Mouse (Mus musculus) naive thymus-derived CD4-positive, alpha-beta T cell, adult 2 months (primary cell): ENCODE measurements around the gene Mbnl2.
A peak's percentile ranks its signal among the peaks of the same experiment; 100 is the strongest.

Source experiments
- DNase-seq: peaks from one replicate; pipeline ENCODE4 v3.0.0-alpha.2; 2011; ENCODE audit warnings: low read depth

Gene Mbnl2

DNA sequence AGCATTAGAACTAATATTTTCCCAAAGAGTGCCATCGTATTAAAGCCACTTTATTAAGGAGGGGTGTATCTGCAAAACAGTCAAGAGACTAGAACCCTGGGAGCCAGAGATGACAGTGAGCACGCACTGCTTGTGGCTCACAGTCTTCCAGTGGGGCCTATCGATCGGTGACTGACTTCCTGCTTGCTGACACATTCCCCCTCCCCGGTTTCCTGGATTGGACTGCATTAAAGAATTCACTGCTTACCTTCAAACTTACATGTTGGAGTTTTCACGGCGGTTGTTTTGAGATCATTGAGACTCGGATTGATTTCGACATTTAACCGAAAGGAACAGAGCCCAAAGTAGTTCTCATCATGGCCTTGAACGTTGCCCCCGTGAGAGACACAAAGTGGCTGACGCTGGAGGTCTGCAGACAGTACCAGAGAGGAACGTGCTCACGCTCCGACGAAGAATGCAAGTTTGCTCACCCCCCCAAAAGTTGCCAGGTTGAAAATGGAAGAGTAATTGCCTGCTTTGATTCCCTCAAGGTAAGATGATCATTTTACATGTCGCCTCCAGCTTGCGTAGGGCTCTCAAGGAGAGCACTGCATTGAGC is 49.5 kb downstream of the Mbnl2 start:
- peak; percentile 29 for DNase-seq

DNA sequence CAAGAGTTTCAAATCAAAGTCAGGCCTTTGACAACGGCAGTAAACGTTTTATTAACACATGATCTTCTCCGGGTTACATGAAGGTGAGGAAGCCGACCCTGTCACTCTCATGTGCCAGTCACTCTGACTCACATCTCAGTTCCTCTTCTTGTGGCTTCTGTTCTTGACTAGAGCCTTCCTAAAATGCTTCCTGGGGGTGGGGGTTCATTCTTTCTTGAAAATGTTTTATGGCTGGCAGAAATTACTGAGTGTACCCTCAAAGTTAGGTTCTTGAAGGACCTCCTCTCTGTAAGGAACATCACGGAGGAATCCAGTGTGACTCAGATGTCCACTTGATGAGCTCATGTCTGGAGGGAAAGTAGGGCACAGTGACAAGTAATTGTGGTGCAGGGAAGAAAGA is 50.2 kb downstream of the Mbnl2 start:
- peak; percentile 37 for DNase-seq

DNA sequence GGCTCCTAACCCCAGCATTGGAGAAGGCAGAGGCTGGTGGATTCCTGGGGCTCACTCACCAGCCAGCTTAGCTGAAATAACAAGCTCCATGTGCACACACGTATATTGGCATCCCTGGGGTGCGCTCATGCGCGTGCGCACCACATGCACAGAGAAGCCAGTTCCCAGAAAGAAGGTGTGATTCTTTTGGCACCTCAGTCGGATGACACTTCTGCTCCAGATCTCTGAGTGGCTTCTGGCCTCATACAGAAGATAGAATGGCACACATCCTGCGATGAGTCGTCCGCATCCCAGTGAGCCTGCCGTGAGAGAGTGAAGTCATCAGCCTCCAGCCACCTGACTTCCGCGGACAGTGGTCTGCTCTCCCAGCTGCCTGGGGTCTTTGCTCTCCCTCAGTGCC is 55.0 kb downstream of the Mbnl2 start:
- no peak for DNase-seq

DNA sequence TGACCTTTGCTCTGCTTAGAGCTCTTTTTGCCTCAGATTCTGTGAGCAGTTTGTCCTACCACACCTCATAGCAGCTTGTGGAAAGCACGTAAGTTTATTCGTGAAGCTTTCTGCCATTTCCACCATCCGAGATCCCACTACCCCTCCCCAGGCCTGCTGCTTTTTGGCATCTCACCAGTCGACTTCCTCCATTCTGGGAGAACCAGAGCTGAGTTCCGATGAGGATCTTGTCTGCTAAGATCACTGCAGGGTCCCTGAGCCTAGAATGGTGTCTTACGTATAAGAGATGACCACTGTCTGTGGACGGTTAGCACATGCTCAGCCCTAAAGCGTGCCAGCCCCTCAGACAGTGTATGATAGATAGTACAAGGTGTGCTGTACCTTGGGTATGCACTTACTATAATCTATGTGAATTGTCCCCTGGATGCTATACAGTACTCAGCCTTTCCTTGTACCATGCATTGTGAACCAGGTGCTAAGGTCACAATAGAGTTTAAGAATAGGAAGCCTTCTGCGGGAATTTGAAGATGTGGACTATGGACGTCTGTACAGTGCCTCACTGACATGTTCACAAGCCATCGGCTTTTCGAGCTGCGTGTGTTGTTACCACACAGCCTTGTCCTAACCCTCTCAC is 55.5 kb downstream of the Mbnl2 start:
- no peak for DNase-seq

DNA sequence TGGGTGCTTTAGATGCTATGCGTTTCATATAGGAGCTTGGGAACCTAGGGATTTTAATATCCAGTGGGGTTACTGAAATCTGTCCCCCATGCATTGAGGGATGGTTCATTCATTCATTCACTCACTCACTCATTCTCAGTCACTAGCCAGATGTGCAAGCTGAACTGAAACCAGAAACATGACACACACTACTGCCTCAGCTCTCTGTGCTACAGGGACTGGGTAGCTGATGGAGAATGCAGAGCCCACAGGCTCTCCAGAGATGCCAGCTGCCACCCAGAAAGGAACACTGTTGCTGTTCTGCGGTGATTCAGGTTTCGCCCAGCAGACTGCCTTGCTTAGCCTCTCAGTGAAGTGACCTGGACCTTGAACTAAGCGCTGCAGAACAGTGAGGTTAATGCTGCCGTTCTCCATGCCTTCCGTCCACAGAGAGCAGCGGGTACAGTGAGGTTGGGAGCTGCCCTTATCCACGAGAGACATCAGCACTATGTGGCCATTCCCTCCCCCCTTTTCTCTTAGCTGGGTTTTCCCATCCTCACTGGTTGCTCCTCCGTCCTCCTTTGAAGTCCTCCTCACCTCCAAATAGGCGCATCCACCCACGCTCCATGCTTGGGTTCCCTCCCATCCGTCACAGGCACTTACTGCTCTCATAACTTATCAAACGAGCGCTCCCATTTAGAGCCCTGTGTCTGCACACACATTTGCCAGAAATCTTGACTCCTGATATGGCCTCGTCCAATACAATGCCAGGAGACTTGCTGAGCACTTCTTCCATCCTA is 58.2 kb downstream of the Mbnl2 start:
- DNase-seq: no peak

DNA sequence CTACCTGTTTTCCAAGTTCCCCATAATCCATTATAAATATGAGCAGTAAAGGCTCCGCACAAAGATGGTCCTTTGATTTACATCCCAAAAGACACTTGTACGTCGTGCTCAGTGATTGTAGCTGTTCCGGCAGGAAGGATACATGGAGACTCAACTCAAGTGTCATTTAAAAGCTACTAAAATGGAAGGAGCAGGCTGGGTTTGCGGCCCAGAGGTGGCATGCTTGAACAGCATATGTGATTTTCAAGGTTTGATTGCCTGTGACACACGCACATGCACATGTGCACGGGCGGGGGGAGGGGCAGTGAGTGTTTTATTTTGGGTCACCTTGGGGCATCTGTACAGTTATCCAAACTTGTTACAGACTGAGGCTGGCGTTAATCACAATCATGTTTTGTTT is 59.9 kb downstream of the Mbnl2 start:
- DNase-seq: no peak

DNA sequence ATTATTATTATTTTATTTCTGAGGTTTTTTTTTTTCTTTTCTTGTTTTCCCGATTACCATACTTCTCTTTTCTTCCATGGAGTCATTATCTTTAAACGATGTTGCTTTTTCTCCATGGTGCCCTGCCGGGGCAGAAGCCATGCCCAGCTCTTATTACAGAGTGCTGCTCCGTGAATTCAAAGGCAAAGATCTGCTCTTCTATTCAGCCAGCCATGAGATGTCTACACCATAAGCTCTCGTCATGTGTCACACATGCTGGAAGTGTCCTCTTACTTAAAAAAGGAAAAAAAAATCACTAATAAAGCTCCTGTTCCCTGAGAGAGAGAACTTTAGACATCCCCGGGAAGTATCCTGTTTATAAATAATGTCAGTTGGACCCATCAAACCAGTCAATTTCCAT is 60.4 kb downstream of the Mbnl2 start:
- DNase-seq: no peak

DNA sequence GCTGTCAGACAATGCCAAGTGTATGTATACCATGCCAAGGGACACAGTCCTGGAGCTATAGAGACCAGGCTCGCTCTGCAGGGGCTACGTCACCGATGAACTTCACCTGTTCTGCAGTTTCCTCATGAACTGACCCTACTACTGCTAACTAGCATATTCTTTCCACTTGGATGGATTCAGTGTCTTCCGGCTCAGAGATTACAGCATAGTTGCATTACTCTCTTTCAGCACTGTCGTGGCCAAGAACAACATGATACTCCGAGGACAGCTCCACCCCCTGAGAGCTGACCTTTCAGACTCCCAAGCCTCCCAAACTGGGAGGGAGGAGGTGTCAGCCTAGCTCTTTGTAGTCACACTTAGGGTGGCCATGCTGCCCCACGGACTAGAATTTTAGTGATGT is 60.9 kb downstream of the Mbnl2 start:
- DNase-seq: no peak

DNA sequence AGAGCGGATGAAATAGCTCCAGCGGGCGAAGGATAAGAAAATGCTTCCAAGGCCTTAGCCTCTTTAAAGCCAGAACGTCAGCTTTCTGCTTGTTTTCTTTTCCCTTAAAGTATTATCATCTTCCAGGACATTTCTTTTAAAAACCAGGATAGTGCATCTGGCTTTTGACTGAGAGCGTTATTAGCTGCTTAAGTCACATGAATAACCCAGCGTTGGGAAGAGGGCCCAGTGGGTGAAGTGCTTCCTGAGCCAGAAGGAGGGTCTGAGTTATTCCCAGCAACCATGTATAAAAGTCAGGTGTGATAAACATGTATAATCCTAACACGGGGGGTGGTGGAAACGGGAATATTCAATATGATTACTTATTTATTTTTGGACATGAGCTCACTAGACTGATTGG is 61.4 kb downstream of the Mbnl2 start:
- no peak for DNase-seq

DNA sequence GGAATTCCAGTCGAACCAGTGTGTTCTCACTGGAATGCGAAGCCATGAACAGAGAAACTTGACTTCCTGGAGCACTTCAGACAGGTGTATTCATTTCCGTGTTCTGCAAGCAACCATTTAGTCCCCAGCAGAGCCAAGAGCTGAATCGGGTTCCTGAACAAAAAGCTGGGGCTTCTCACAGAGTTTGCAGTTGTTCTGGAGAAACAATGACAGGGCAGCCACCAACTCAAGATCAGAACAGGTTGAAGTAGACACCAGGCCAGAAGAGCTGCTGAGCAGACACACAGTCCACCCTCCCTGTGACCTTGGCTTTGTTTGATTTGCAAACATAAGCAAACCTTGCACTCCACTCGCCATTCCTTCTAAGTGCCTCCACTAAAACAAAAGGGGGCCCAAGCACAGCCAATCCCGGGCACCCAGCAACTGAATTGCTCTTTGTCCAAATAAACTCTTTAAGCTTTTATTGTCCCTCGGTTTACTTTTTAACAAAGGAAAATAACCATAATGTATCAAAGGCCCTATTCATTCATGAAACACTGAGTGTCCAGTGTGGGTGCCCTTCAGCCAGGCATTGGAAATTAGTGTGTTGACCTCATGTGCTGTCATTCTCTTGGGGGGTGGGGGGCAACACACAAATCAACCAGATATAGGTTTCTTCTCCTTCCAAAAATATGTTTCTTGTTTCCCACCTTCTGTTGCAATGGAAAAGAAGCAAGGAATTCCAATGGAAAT is 62.4 kb downstream of the Mbnl2 start:
- no peak for DNase-seq

DNA sequence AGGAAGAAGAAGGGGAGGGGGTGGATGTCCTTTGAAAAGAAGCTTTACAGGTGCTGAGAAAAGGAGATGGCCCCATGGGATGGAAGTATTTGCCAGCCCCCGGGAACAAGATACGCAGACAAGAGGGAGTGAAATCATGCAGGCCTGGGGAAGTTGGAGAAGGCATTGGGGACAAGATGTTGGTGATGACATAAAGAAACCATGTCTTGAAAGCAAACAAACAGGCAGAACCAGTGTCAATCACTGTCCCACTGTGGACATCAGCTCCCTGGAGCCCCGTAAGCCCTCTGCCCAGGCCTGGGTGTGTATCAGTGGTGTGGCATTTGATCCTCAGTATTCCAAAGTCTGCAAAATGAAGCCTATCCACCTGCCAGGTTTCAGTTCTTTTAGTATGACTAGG is 63.2 kb downstream of the Mbnl2 start:
- DNase-seq: no peak

DNA sequence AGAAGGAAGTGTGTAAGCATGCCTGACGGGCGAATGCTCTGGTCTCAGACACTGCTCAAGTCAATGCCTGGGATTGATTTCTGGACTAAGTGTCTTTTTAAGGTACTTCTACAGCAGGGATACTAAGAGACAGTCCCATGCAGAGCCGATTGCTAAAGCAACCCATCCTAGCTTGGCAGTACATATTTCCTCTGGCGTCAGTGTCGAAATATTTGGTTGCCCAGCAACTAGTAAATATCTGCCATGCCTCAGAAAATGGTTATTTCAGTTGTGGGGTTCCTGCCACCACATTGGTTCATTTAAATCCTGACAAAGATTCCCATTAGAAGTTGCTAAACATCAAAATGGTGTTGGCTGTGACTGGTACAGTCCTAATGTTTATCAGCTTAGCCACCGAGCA is 66.4 kb downstream of the Mbnl2 start:
- no peak for DNase-seq

DNA sequence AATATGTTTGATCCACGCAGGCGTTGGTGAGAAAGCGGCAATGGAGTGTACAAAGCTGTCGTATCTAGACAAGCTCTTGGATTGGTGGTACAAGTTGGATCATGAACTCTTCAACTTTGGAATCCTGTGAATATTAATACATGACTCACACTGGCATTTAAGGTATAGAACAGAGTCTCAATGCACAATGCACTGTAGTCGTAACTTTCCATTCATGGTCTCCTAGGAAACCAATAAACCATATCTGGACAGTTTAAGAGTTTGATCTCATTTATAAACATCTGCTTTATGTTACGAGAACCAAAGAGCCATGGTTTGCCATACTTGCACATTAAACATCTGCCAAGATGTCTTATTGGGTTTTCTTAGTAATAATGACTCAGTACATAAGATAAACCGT is 66.9 kb downstream of the Mbnl2 start:
- no peak for DNase-seq

DNA sequence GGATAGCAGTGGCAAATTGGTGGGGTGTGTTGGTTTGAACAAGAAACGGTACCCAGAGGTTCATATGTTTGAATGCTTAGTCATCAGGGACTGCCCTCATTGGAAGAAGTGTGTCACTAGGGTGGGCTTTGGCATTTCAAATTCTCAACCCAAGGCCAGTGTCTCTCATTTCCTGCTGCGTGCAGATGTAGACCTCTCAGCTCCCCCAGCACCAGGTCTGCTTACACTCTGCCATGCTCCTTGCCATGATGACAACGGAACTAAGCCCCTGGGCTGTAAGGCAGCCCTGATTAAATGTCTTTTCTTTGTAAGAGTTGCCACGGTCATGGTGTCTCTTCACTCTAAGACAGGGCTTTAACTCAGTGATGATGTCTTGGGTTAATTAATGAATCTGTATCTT is 69.2 kb downstream of the Mbnl2 start:
- no peak for DNase-seq

DNA sequence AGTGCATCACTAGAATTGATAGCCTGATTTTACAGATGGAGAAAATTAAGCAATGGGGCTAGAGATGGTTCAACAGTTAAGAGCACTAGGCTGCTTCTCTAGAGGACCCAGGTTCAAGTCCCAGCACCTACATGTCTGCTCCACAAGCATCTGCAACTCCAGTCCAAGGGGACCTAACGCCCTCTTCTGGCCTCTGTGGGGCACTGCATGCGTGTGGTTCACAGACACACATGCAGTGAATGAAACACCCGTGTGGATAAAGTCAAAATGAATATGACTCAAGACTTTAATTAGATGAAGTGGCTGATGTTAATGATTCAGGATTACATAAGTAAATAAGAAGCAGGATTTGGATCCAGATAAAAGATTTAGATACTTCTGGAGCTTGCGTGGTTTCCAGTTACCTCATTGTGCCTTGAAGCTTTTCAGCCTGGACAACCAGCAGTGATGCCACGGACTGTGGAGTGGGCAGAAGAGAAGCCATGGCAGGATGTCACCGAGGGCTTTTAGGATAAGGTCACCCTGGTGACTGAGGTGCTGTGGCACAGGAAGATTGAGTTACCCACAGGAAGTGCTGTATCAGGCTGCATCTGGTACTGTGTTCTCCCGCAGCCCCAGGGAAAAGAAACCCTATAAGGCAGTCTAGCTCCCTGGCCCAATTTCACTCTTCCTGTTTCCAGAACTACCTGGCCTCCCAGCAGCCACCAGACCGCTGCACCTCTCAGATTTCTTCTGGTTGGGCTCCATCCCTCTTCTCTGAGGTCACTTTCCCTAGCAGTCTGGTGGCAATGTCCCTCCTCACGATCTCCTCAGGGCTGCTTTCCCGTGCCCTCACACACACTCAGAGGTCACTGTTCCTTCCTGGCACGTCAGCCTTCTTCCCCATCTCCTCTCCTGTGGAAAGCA is 72.2 kb downstream of the Mbnl2 start:
- peak; percentile 49 for DNase-seq

DNA sequence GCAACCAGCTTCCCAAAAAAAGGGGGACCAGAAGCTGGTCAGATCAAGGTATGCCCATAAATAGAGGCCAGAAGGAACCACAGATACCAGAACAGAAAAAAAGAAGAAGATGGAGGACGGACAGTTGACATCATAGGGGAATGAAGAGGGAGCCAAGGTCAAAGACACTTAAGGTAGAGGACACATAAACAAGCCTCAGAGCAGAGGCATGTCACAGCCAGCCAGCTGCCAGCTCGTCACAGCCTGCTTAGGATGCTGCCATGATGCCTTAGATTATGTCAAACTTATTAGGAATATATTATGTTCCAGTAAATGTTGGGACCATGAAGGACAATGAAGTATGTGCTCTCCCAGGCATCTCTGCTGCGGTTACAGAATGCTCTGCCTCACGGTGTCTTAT is 73.9 kb downstream of the Mbnl2 start:
- no peak for DNase-seq

DNA sequence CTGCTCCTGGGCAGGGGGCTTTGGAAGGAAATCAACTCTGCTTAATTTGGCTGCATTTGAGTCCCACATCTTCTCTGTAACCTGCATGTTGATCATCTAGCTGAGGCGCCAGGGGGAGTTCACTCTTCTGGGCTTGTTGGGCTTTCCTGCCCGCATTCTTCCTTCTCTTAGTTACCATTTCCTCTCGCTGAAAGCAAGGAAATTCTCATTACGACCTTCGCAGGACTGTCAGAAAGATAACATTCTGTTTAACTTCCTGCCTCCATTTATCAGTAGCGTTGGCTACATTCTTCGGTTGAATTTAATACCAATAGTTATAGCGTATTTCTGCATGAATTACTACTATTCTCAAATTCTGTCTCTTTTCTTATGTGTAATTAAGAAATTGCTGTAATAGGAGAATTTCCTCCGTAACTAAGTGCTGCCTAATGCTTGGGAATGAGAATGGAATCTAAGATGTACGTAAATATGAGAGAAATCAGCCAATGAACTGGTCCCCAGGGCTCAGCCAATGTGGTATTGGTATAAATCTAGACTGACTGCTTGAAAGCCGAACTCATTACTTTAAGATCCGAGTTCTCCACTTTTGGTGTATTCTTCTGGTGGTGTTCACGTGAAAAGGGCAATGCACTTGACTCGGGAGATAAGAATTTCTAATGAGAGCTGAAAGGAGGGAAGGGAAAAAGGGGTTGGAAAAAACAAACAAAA is 76.8 kb downstream of the Mbnl2 start:
- DNase-seq: peak; percentile 40

DNA sequence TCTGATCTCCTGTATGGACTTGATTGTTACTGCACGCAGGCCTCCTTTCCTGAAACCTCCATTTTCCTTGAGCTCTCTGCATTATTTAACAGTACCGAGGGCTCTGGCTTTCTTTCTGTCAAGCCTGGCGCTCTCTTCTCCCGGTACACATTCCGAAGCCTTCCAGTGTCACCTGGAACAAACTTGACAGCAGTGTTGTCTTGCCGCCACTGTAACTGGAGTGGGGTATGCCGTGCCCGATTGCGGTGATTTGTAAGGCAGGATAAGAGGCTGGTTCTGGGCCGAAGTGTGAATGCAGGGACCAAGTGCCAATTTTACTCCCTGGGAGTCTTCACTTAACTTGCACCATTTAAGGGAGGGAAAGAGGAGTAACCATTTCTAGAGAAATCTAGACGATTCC is 77.7 kb downstream of the Mbnl2 start:
- DNase-seq: no peak

DNA sequence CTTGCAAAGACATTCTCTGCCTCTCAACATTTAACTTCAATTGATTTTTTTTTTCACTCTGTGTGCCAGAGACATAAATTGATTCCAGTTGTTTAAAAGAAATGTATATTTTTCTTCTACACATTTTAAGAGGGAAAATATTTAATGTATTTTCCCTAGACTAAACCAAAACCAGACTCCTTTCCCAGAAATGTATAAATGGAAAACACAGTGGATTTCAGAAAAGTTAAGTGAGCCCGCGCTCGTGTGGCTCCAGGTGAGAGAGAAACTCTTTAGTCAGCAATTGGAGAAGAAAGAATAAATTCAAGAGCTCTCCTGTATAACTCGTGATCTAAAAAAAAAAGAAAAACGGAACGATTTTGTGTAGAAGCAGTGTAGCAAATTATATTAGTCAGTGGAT is 79.1 kb downstream of the Mbnl2 start:
- no peak for DNase-seq

DNA sequence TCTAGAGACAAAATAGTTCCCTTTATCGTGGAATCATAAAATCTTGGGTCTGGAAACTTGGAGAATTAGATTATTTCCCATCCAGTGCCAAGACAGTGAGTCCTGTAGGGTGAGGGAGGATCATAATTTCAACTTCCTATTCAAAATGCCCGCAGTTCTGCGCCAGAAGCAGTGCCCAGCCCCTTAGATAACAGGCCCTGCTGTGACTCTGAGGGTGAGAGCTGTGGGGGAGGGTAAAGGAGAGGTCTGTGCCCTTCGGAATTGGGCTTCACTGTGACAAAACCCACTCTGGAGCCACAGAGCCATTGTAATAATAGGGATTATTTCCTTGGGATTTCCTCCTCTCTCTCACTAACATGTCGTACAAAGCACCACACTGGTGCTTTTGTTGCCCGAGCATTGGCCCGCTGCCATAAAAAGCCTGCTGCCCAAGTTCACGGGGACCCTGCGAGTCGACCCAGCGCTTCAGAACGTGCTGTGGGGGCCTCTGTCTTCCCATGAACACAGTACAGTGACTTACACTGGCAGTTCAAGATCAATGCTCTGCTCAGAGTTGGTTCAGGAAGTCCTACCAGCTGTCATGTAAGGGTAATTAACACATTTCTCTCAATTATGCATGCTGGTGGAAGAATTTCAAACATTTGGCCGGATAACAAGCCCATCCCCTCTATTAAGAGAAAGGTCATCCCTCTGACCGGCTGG is 79.7 kb downstream of the Mbnl2 start:
- no peak for DNase-seq
